Mouse (Mus musculus): Measurements from ENCODE around the gene Prm2.

Prm2 gene

DNA sequence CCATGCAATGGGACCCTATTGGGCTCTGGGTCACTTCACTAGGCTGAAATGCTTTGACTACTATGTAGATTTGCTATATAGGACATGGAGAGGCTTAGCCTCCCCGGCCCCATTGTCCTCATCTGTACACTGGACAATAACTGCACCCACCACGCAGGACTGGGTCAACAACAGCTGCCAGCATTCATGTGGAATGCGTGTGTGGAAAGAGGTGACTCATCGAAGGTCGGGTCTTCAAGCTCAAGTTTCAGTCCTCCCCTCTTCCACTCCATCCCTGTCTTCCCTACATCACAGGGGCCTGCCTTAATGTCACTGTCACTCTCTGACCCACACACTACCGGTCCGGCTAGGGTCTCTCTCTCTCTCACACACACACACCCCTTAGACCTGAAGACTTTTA, 19.6 kb downstream of the Prm2 start:
- DNase-seq (ENCODE audit: low spot score) = no peak

DNA sequence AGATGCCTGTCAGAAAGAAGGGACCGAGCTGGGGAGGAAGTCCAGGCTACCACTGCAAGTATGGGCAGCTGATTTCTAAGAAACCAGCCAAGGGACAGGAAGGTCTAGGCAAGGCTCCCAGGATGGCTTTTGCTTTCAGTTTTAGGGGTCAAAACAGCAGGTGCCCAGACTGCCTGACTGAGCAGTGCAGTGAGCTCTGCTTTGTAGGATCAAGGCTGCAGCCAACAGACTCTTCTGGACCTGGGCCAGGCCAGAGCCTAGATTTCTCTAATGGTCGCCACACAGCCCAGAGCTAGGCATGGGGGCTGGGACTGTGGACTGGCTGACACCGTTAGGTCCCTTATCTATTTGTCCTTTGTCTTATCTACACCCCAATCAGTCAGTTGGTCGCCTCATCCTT, 21.2 kb downstream of the Prm2 start:
- no peak for DNase-seq (ENCODE audit: low spot score)

DNA sequence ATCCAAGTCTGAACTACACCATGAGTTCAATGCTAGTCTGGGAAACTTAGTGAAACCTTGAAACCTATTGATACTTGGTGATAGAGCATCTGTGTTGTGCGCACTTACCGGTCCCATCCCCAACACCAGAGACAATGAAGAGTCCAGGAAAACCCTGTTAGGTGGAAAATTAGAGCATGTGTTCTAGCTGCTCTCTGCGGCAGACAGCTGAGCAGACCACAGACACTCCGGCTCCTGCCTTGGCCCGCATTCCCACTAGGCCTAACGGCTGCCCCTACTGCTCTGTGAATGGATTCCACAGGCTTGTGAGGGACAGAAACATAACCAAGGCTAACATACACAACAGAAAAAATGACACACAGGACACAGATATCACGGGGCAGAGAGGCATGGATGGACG, 22.4 kb downstream of the Prm2 start:
- DNase-seq (ENCODE audit: low spot score) = no peak

DNA sequence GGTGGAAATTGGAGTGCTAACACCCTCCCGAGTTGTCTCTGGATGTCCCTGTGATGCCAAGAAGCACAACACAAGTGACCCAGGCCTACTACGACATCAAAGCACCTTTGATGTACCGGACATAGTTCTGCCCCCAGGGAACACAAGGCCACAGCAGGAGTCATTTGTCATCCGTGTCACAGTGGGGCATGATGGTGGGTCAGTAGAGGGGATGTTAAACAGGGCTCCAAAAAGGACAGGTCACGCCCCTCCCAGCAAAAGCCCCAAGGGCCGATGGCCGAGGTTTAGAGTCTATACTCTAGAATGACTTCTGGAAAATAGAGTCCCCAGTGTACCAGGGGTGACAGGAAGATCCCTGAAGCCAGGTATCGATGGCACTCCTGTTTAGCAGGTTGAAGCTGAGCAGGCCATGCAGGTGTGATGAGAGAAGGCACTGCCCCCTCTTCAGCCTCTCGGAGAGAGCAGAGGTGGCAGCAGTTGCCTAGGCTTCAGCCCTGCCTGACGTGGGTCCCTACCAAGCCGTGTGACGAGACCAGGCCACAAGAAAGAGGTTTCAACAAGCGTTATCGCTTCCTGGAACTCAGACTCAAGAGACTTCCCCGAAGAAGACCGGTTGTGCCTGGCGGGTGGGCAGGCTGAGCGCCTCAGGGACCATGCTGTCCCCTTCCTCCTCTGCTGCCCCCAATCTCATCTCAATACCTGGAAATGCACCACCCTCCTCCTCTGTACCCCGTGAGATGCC, 24.0 kb downstream of the Prm2 start:
- DNase-seq (ENCODE audit: low spot score) = no peak

DNA sequence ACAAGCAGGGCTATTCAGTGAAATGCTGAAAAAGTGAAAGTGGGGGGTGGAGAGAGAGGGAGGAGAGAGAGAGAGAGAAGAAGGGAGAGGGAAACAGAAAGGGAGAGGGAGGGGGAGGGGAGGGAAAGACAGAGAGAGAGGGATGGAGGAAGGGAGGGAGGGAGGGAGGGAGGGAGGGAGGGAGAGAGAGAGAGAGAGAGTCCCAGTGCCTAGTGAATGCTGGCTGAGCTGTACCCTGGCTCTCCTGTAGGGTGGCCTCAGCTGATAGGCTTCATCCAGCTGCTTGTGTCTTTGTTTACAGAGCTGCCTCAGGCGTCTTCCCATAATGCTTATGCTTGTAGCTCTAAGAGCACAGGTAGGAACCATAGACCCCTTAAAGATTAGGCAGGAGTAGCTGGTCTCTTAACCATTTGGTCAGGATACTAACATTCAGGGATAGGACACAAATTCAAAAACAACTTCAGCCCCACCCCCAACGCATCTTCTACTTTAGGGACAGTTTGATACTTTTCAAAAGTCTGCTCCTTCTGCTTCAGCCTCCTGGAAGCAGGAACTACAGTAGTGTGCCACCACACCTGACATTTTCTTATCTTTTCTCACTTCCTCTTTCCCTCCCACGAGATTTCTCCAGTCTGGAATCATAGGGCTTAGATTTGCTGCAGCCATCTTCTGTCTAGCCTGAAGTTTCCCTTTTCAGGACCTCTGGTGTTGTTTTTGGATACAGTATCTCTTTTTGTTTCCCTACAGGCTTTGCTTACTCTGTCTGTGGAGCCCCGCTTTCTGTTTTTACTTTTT, 25.2 kb downstream of the Prm2 start:
- no peak for DNase-seq (ENCODE audit: low spot score)

DNA sequence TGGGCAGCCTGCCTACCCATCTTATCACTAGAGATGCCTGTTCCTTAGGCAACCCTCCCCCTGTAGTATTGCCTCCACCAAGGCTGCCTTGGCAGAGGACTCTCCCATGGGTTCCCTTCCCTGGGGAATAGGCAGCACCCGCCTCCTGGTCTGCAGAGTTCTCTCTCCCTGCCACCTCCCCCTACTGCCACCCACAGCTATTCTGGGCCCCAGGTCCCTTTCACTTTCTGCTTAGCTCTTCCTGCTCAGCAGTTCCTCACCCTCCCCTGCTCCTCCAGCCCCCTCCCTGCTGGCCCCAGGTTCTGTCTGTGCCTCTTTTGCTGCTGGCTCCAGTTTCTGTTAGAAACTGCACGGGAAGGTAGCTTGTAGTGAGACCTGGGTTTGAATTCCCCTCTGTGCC, 26.3 kb downstream of the Prm2 start:
- no peak for DNase-seq (ENCODE audit: low spot score)

DNA sequence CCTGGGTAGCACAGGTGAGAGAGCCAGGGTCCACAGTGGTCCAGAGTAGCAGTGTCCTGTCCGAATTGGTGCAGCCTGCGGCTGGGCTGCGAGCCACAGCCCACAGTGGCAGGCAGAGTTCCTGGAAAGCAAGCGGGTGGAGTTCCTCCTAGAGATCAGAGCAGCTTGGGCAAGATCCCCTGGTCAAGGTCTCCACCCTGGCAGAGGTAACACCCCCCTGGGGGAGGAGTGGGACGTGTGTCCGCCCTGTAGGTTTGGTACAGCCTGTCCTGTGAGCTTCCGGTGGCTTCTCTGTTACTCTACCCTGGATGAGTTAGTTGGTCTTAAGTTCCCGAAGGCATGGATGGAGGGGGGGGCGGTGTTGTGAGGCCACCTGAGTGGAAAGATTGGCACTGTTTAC, 27.1 kb downstream of the Prm2 start:
- DNase-seq (ENCODE audit: low spot score) = no peak

DNA sequence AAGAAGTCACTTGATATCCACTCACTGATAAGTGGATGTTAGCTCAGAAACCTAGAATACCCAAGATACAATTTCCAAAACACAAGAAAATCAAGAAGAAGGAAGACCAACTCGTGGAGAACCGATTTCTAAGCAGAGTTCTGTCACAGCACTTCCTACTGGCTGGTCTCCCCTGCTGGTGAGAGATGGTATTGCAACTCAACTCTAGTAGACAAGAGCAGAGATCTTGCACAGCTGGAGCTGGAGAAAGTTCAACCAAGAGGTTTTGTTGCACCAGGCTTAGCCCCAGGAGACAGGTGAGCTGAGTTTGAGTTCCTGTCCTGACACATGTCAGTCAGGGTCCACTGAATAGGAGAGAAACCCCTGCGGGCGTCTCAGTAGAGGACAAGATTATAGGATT, 28.8 kb downstream of the Prm2 start:
- peak; percentile 42 for DNase-seq (ENCODE audit: low spot score)

DNA sequence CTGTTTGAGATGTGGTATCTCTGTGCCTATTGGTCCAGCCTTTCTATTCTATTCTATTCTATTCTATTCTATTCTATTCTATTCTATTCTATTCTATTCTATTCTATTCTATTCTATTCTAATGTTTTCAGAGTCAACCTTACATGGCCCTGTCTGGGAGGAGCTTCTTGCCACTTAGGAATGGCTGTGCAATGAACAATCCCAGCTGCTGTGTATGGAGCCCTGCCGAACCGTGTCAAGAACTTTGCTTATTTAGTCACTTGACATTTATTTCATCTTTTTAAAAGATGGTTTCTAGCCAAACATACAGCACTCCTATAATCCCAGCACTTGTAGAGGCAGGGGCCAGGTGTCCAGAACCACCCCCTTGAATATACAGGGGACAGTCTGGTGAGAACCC, 31.6 kb downstream of the Prm2 start:
- no peak for DNase-seq (ENCODE audit: low spot score)

DNA sequence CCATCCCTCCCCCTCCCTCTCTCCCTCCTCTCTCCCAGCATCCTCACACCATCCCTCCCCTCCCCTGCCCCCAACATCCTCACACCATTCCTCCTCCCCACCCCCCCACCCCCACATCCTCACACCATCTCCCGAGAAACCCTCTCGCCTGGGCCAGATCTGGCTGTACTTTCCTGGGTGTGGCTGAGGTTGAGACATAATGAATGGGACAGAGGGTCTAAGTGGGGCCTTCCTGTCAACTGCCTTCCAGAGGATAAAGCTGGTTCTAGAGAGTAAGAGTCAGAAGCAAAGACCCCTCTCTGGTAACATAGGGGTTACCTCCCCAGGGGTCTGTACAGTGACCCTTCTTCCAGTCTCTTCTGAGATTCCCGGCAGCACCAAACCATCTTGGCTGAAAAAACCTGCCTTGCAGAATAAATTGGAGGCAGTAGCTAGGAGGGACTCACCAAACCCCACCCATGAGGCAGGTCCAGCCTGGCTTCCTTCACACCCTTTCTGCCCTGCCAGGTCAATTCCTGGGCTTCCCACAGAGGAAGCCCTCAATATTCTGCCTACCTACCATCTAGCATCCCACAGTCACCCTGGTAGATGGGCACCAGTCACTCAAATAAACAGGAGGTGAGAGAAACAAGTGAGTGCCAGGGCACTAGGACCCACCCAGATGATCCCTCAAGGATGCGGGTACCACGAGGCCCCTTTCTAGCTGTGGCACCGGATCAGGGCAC, 32.2 kb downstream of the Prm2 start:
- DNase-seq (ENCODE audit: low spot score) = no peak

DNA sequence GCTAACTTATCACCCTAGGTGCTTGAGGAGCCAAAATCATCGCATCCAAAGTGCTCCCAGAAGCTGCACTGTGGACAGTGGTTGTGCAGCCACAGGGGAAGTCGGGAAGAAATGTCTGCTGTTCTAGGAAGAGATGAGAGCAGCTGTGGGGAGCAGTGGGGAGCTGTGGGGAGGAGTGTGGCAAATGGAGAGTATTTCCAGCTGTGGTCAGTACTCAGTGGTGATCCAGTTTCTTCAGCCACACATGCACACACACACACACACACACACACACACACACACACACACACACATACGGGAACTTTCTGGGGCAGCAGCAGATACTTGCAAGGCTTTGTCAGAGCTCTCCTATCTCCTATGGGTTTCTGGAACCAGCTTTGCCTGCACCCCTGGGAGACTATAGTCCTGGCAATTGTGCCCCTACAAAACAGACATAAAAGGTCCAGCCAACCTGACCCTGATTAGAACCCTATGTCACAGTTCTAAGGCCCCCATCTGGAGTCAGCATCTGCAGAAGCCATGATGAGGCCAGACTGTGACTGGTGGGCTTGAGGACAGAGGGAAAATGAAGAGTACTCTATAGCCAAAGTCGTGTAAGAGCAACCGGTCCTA, 33.3 kb downstream of the Prm2 start:
- DNase-seq (ENCODE audit: low spot score) = no peak

DNA sequence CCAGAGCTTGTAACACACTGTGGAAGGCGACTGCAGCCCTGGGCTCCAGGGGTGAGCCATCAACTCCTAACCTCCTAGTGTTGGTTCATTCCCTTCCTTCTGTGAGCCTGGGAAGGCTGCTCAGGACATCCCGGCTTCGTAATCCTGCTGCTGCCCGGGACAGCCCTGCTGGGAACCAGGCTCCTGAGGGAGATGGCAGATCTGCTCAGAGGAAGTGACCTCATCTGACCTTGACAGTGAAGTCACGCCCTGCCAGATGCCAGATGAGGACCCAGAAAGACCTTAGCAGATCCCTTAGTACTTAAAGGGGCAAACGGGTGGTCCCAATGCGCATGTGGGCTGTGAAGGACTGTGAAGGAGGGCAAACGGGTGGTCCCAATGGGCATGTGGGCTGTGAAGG, 34.8 kb downstream of the Prm2 start:
- DNase-seq (ENCODE audit: low spot score) = no peak

DNA sequence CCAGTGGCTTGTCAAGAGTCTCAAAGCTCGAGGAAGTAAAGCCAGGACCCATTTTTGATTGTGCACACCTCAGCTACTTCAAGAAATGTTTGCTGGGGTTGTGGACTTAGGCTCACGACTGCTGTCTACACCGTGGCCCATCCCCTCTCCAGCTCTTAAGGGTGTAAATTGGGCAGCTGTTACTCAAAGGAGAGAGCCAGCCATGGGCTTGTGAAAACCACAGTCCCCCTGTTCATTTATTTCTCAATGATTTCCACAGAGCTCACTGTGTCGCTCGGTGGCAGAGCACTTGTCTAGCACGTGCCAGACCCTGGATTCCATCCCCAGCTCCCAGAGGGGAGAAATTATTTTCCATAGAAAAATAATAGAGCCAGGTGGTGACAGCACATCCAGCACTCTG, 39.8 kb downstream of the Prm2 start:
- DNase-seq (ENCODE audit: low spot score) = no peak

DNA sequence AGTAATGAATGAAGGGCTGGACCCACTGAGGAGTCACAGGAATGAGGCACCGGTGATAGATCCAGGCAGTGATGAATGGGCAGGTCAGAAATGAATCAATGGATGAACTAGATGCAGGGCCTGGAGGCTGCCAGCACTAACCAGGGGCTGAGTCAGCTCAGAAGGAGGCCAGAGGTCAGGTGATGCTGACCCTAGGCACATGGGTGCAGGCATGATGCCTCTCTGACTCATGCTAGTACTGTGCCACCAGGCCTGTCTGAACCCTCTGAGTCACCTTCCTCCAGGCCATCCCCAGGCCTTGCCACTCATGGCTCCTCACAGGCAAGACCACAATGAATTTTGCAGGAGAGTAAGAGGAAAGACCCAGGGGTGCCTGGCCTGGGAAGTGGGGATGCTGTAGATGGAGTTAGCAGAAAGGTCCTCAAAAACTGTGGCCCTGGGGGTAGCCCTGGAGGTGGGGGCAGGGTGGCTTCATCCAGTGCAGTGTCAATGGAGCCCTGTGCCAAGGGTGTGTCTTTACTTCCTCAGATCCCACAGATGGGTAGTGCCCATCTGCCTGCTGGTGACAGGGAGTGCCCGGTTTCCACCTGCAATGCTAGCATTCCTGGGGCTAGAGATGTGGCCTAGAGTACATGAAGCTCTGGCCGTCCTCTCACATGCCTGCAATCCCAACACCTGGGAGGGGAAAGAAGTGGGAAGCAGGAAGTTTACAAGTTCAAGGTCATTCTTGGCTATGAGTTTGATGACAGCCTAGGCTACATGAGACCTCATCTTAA, 41.2 kb downstream of the Prm2 start:
- no peak for DNase-seq (ENCODE audit: low spot score)

DNA sequence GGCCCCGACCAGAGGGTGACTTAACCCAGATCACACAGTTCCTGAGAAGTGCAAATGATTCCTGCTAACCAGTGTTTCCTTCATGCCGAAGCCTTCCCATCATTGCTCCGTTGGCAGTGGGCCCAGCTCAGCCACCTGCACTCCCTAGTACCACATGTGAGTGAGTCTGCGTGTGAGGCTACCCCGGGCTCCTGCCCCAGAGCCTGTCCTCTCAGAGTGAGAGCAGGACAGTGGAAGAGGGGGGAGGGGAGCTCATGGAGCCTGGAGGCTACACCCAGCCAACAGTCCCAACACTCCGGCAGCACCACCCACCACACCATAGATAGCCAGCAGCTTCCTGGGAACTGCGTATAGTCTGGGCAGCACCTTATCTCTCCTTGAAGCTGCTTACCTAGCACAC, 46.1 kb downstream of the Prm2 start:
- DNase-seq (ENCODE audit: low spot score) = no peak

DNA sequence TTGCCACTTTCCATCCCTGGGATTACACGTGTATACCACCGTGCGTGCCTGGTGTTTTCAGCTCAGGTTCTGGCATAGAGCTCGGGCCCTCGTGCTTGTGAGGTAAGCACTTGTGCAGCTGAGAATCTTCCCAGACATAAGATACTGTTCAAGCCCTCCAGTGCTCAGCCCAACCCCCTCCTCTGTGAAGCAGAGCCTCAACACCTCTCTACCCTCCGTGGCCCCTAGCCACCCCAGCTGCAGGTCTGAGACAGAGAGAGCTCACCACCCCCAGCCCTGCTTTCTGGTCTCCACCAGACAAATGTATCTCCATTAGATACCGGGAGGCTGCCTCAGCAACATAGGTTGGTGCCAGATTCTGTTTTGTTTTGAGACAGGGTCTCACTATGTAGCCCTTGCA, 46.7 kb downstream of the Prm2 start:
- DNase-seq (ENCODE audit: low spot score) = no peak
